Mouse (Mus musculus): ENCODE measurements at regions not wholly inside any gene's neighbourhood (a gene's known extent, or its start where the extent isn't known, plus 50 kb on each side); places are given as distances from the start of the nearest gene placed in this dataset.

DNA sequence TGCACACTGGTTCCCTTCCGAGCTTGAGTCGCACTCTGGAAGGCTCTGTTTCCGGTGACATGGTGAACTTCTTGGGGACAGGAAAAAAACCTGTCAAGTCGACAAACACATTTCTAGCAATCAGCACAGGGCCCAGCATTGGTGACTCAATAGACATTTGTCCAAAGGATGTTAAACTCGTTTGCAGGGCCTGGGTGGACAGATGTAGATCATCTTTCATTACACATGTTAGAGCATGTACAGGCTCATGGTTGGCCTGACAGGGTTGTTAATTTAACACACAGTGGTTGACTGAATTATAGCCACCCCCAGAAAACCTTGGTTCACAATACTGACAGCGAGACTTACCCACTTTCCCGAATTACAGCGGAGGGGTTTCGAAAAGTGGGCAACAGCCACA, 288.6 kb upstream of the Zfp64 start:
- TF ChIP-seq REST (IDR thresholded peaks at IDR 0.05; ENCODE audit: insufficient read depth, insufficient read length) (no peak), USF1 (IDR thresholded peaks at IDR 0.05; ENCODE audit: low read depth) (no peak), SRF (IDR thresholded peaks at IDR 0.05; ENCODE audit: control insufficient read depth, insufficient read length, low read depth) (no peak)

Measured in myocyte (in vitro differentiated cells).